Mouse (Mus musculus) hindbrain, embryonic 13.5 days (tissue): ENCODE measurements around the gene Ccdc62. TPM values are rescaled to one million over a fixed set of nuclear protein-coding genes. Genes with fewer than 3 reads are reported as not detected.
A peak's percentile ranks its signal among the peaks of the same experiment; 100 is the strongest.

Source experiments
- ATAC-seq: fragments of 200-750 bp; cut with Nextera tagmentation; 2 replicates; pipeline ENCODE4 v1.8.0; 2017; ENCODE audit warnings: moderate TSS enrichment; ENCODE audit not compliant: low FRiP score
- H3K27ac ChIP-seq: fragments of 300-500 bp; sonication (generic); 2 replicates; pipeline ENCODE4 v1.5.1; 2015; ENCODE audit warnings: inconsistent platforms, mild to moderate bottlenecking, moderate library complexity
- H3K27me3 ChIP-seq: fragments of 300-500 bp; sonication (generic); 2 replicates; pipeline ENCODE4 v1.6.1; 2015; ENCODE audit warnings: mild to moderate bottlenecking, inconsistent platforms
- H3K36me3 ChIP-seq: fragments of 300-500 bp; sonication (generic); 2 replicates; pipeline ENCODE4 v1.6.1; 2015; ENCODE audit warnings: mild to moderate bottlenecking, inconsistent platforms
- H3K4me1 ChIP-seq: fragments of 300-500 bp; sonication (generic); replicated peaks from 2 replicates; pipeline ENCODE4 v1.6.1; 2015; ENCODE audit warnings: inconsistent platforms
- H3K4me2 ChIP-seq: fragments of 300-500 bp; sonication (generic); 2 replicates; pipeline ENCODE4 v1.6.1; 2015; ENCODE audit warnings: inconsistent platforms, mild to moderate bottlenecking, moderate library complexity
- H3K4me3 ChIP-seq: fragments of 300-500 bp; sonication (generic); 2 replicates; pipeline ENCODE4 v1.5.1; 2015; ENCODE audit warnings: mild to moderate bottlenecking, inconsistent platforms
- H3K9ac ChIP-seq: fragments of 300-500 bp; sonication (generic); 2 replicates; pipeline ENCODE4 v1.6.1; 2015; ENCODE audit warnings: mild to moderate bottlenecking, inconsistent platforms
- H3K9me3 ChIP-seq: fragments of 300-500 bp; sonication (generic); 2 replicates; pipeline ENCODE4 v1.6.1; 2016; ENCODE audit warnings: inconsistent platforms
- WGBS: fragments of 180-500 bp; shearing (Covaris S2); methylation state at CpG from one replicate; pipeline ENCODE4 v1.1.7; 2015; 5-methylcytosine and 5-hydroxymethylcytosine counted together
- polyA plus RNA-seq: library from polyadenylated mRNA; unstranded; fragments of >200 nt; fragmentation: Nextera tagmentation; extraction: Ambion mirVana; gene quantifications from 2 replicates; pipeline ENCODE4 v1.2.1, GENCODE M21; 2015

The Ccdc62 gene
- polyA plus RNA-seq, 1 experiment from 2014 or later = 6.2 TPM

- peak overlapping the region; percentile 91 for H3K27ac ChIP-seq
- H3K4me3 ChIP-seq = 0 out of 2 replicates have a peak overlapping the region, but pooled peaks have one; percentile 3
- peaks cover 43% of the 10 kb centered on the region for H3K36me3 ChIP-seq
- no peaks in the 10 kb centered on the region for H3K9me3 ChIP-seq
- peaks cover 73% of the 10 kb centered on the region for H3K4me1 ChIP-seq
- 4% methylated on average over 19 of the region's 19 CpGs for WGBS
- H3K27me3 ChIP-seq = no peaks in the 10 kb centered on the region
- peak overlapping the region; percentile 42 for H3K4me2 ChIP-seq
- ATAC-seq = peak; percentile 49
- peak overlapping the region; percentile 63 for H3K9ac ChIP-seq
These were observed 80.6 kb downstream of the Ccdc62 start for GRCm38 (mm10) chr5:124010910-124011655.

GRCm38 (mm10) chr5:124011927-124012326, 81.4 kb downstream of the Ccdc62 start:
- peaks cover 73% of the 10 kb centered on the region for H3K4me1 ChIP-seq
- H3K36me3 ChIP-seq = peaks cover 35% of the 10 kb centered on the region
- ATAC-seq = no peak
- H3K27ac ChIP-seq = peak overlapping the region; percentile 91
- peak overlapping the region; percentile 63 for H3K9ac ChIP-seq
- 6% methylated on average over 8 of the region's 8 CpGs for WGBS
- no peaks in the 10 kb centered on the region for H3K9me3 ChIP-seq
- no peaks in the 10 kb centered on the region for H3K27me3 ChIP-seq
- no peak overlapping the region for H3K4me3 ChIP-seq
- peak overlapping the region; percentile 42 for H3K4me2 ChIP-seq

- 89% methylated on average over 10 of the region's 10 CpGs for WGBS
- no peak overlapping the region for H3K4me3 ChIP-seq
- ATAC-seq = no peak
- no peak overlapping the region for H3K4me2 ChIP-seq
- H3K9me3 ChIP-seq = no peaks in the 10 kb centered on the region
- peaks cover 25% of the 10 kb centered on the region for H3K36me3 ChIP-seq
- H3K9ac ChIP-seq = no peak overlapping the region
- peak overlapping the region; percentile 91 for H3K27ac ChIP-seq
- peaks cover 81% of the 10 kb centered on the region for H3K4me1 ChIP-seq
- no peaks in the 10 kb centered on the region for H3K27me3 ChIP-seq
These were observed 82.4 kb downstream of the Ccdc62 start for GRCm38 (mm10) chr5:124012885-124013284.

- no peak for ATAC-seq
- H3K4me1 ChIP-seq = peaks cover 89% of the 10 kb centered on the region
- H3K27me3 ChIP-seq = no peaks in the 10 kb centered on the region
- H3K9ac ChIP-seq = no peak overlapping the region
- peaks cover 17% of the 10 kb centered on the region for H3K36me3 ChIP-seq
- H3K9me3 ChIP-seq = no peaks in the 10 kb centered on the region
- 81% methylated on average over 16 of the region's 16 CpGs for WGBS
- no peak overlapping the region for H3K4me3 ChIP-seq
- H3K4me2 ChIP-seq = no peak overlapping the region
- H3K27ac ChIP-seq = peak overlapping the region; percentile 91
These were observed 83.3 kb downstream of the Ccdc62 start for GRCm38 (mm10) chr5:124013747-124014146.

- peaks cover 12% of the 10 kb centered on the region for H3K36me3 ChIP-seq
- no peaks in the 10 kb centered on the region for H3K27me3 ChIP-seq
- H3K4me2 ChIP-seq = no peak overlapping the region; the same call in 1 of the 2 replicates
- peak overlapping the region; percentile 91 for H3K27ac ChIP-seq
- no peaks in the 10 kb centered on the region for H3K9me3 ChIP-seq
- no peak overlapping the region for H3K4me3 ChIP-seq
- no peak overlapping the region for H3K9ac ChIP-seq
- H3K4me1 ChIP-seq = peaks cover 94% of the 10 kb centered on the region
- ATAC-seq = no peak
- 63% methylated on average over 3 of the region's 3 CpGs for WGBS
These were observed 83.7 kb downstream of the Ccdc62 start for GRCm38 (mm10) chr5:124014180-124014579.

- Histone ChIP-seq H3K9me3 (no peaks in the 10 kb centered on the region), H3K9ac (no peak overlapping the region), H3K4me1 (peaks cover 98% of the 10 kb centered on the region), H3K27ac (peak overlapping the region; percentile 91), H3K4me3 (no peak overlapping the region), H3K36me3 (peaks cover 7% of the 10 kb centered on the region), H3K4me2 (peak overlapping the region; percentile 23; the same call in 1 of the 2 replicates), H3K27me3 (no peaks in the 10 kb centered on the region)
- 3% methylated on average over 11 of the region's 11 CpGs for WGBS
- ATAC-seq = no peak
These were observed 84.3 kb downstream of the Ccdc62 start for GRCm38 (mm10) chr5:124014791-124015251.

GRCm38 (mm10) chr5:124015727-124016126, 85.2 kb downstream of the Ccdc62 start:
- H3K4me1 ChIP-seq = peaks cover 97% of the 10 kb centered on the region
- H3K27ac ChIP-seq = peak overlapping the region; percentile 25; the same call in 1 of the 2 replicates

GRCm38 (mm10) chr5:124016291-124016821, 85.9 kb downstream of the Ccdc62 start:
- Histone ChIP-seq H3K4me2 (no peak overlapping the region), H3K27ac (peak overlapping the region; percentile 30; the same call in 1 of the 2 replicates), H3K4me1 (peaks cover 90% of the 10 kb centered on the region), H3K9me3 (no peaks in the 10 kb centered on the region), H3K4me3 (no peak overlapping the region), H3K36me3 (peaks cover 5% of the 10 kb centered on the region), H3K9ac (no peak overlapping the region), H3K27me3 (no peaks in the 10 kb centered on the region)
- WGBS = 91% methylated on average over 7 of the region's 7 CpGs
- no peak for ATAC-seq

More at GRCm38 (mm10) chr5:124015727-124016126, 85.2 kb downstream of the Ccdc62 start:
- Histone ChIP-seq H3K4me2 (no peak overlapping the region), H3K9me3 (no peaks in the 10 kb centered on the region), H3K27me3 (no peaks in the 10 kb centered on the region), H3K4me3 (no peak overlapping the region), H3K36me3 (no peaks in the 10 kb centered on the region), H3K9ac (no peak overlapping the region)
- 63% methylated on average over 2 of the region's 2 CpGs for WGBS
- no peak for ATAC-seq

GRCm38 (mm10) chr5:124017941-124018340, 87.5 kb downstream of the Ccdc62 start:
- H3K9ac ChIP-seq = peak overlapping the region; percentile 61; the same call in 1 of the 2 replicates

GRCm38 (mm10) chr5:124018651-124019050, 88.2 kb downstream of the Ccdc62 start:
- WGBS = 84% methylated on average over 9 of the region's 9 CpGs
- Histone ChIP-seq H3K9ac (no peak overlapping the region), H3K36me3 (peaks cover 15% of the 10 kb centered on the region), H3K27ac (peak overlapping the region; percentile 20), H3K4me2 (no peak overlapping the region), H3K9me3 (no peaks in the 10 kb centered on the region), H3K27me3 (no peaks in the 10 kb centered on the region), H3K4me1 (peaks cover 81% of the 10 kb centered on the region), H3K4me3 (no peak overlapping the region)
- no peak for ATAC-seq

More at GRCm38 (mm10) chr5:124017941-124018340, 87.5 kb downstream of the Ccdc62 start:
- Histone ChIP-seq H3K27me3 (no peaks in the 10 kb centered on the region), H3K36me3 (peaks cover 15% of the 10 kb centered on the region), H3K4me3 (no peak overlapping the region), H3K9me3 (no peaks in the 10 kb centered on the region), H3K4me2 (0 out of 2 replicates have a peak overlapping the region, but pooled peaks have one; percentile 8), H3K27ac (peak overlapping the region; percentile 13; the same call in 1 of the 2 replicates), H3K4me1 (peaks cover 81% of the 10 kb centered on the region)
- WGBS = 79% methylated on average over 9 of the region's 9 CpGs
- no peak for ATAC-seq
